ENCODE assay signal across 17 mouse cellular contexts in genomic region chr16:51690861-51691260, GRCm38 (mm10).
A peak's percentile ranks its signal among the peaks of the same experiment; 100 is the strongest.
DNase-seq lines count a peak whose midpoint lies in the region; ATAC-seq lines count a peak whose summit lies in the region.
"Had no signal": no experiment of that assay in that cellular context is flagged by ENCODE, and none has a peak within 500 bp of the region (broad histone marks: within the 10 kb centered on the region; RNA-seq: fewer than 3 reads in every experiment).

No protein-coding gene starts in this region.

- peak; percentile 68 for DNase-seq in thymus, postnatal 0 days (ENCODE audit: low spot score)
- no peak for DNase-seq in thymus, postnatal 36 days
- no peak for DNase-seq in testis, postnatal 10 days (ENCODE audit: low spot score)
- DNase-seq in Muller cell, postnatal 12 days (ENCODE audit: inconsistent ontology term), result no peak
- DNase-seq in cerebellum, postnatal 25 days, result no peak
- DNase-seq: adrenal gland, postnatal 10 days; B cell, adult 2 months; cerebellum, adult 2 months; cerebellum, postnatal 36 days; embryo, embryonic 11 days; heart, postnatal 36 days; kidney, postnatal 36 days; left cerebral cortex, postnatal 4 days had no signal

- peak; percentile 90 for ATAC-seq in activated CD4-positive, CD25-positive, alpha-beta regulatory T cell, adult 4 months
- ATAC-seq in neutrophil, adult 5-6 weeks (ENCODE audit: extremely low read depth, insufficient number of reproducible peaks, low FRiP score, poor library complexity, severe bottlenecking), result peak; percentile 51; the same call in 1 of the 2 replicates
- ATAC-seq: forebrain, embryonic 13.5 days; intestine, embryonic 15.5 days had no signal
